Mouse (Mus musculus) right cerebral cortex, adult 2 months (tissue): Measurements from ENCODE around the gene C1qtnf2.
A peak's percentile ranks its signal among the peaks of the same experiment; 100 is the strongest.

Experiments used
- DNase-seq, 2 experiments: peaks; one replicate each; pipeline ENCODE4 v3.0.0; 2021 to 2022; ENCODE audit warnings: low spot score in 2 of 2

Gene C1qtnf2

GRCm38 (mm10) chr11:43474225-43474774 is at the start of gene C1qtnf2:
C1qtnf2 (plus strand) TSS chr11:43474276.
- peak in 1 of 2 experiments; percentile 31 for DNase-seq

GRCm38 (mm10) chr11:43424386-43424785 is 49.7 kb upstream of the C1qtnf2 start:
- no peak for DNase-seq

GRCm38 (mm10) chr11:43425166-43425709 is 48.8 kb upstream of the C1qtnf2 start:
- no peak for DNase-seq

- DNase-seq, result peak; percentile 72 to 73
Observed at GRCm38 (mm10) chr11:43425824-43426413, 48.2 kb upstream of the C1qtnf2 start, which contains the start of gene Pttg1. Pttg1 (minus strand) TSS chr11:43426251.

GRCm38 (mm10) chr11:43426414-43426884 is 47.6 kb upstream of the C1qtnf2 start:
- no peak for DNase-seq

- DNase-seq, result peak; percentile 61 to 71
Observed at GRCm38 (mm10) chr11:43433254-43434023, 40.6 kb upstream of the C1qtnf2 start, which contains the start of gene Slu7. Slu7 (plus strand) TSS chr11:43433744.

GRCm38 (mm10) chr11:43434024-43434407 is 40.1 kb upstream of the C1qtnf2 start:
- no peak for DNase-seq

GRCm38 (mm10) chr11:43441121-43441520 is 33.0 kb upstream of the C1qtnf2 start:
- no peak for DNase-seq

GRCm38 (mm10) chr11:43443183-43443582 is 30.9 kb upstream of the C1qtnf2 start:
- DNase-seq, result no peak

- no peak for DNase-seq
Observed at GRCm38 (mm10) chr11:43449916-43450315, 24.2 kb upstream of the C1qtnf2 start.

GRCm38 (mm10) chr11:43451322-43451721 is 22.8 kb upstream of the C1qtnf2 start:
- no peak for DNase-seq

GRCm38 (mm10) chr11:43452266-43452665 is 21.8 kb upstream of the C1qtnf2 start:
- DNase-seq, result no peak

GRCm38 (mm10) chr11:43463204-43463603 is 10.9 kb upstream of the C1qtnf2 start:
- DNase-seq, result no peak

- no peak for DNase-seq
Observed at GRCm38 (mm10) chr11:43470118-43470517, 4.0 kb upstream of the C1qtnf2 start.

GRCm38 (mm10) chr11:43470881-43471820 is 2.9 kb upstream of the C1qtnf2 start:
- no peak for DNase-seq

GRCm38 (mm10) chr11:43473115-43473514 is 961 bp upstream of the C1qtnf2 start:
- DNase-seq, result no peak

GRCm38 (mm10) chr11:43473635-43474224 is 346 bp upstream of the C1qtnf2 start:
- DNase-seq, result no peak

GRCm38 (mm10) chr11:43479376-43479775 is 5.3 kb downstream of the C1qtnf2 start:
- DNase-seq, result no peak

GRCm38 (mm10) chr11:43480561-43480960 is 6.5 kb downstream of the C1qtnf2 start:
- DNase-seq, result no peak

- no peak for DNase-seq
Observed at GRCm38 (mm10) chr11:43481672-43482522, 7.8 kb downstream of the C1qtnf2 start.
